Mouse (Mus musculus) MEL (cell line): ENCODE results near the gene Bnc1. TPM values are rescaled to one million over a fixed set of nuclear protein-coding genes. Genes with fewer than 3 reads are reported as not detected.

ENCODE experiments used
- DNase-seq: peaks from one replicate; pipeline ENCODE4 v3.0.0; 2011; ENCODE audit warnings: low read depth, low spot score
- H3K27ac ChIP-seq: 2 replicates; pipeline ENCODE4 v1.5.1; 2012; ENCODE audit warnings: low read depth, mild to moderate bottlenecking, control low read depth, low read length, moderate library complexity; ENCODE audit not compliant: control insufficient read depth
- H3K27me3 ChIP-seq, 2 experiments: fragments of 150-350 bp in 1 of 2; sonication (generic) in 1 of 2; 2 replicates each; pipeline ENCODE4 v1.6.1; 2012; ENCODE audit warnings: low read length in 2 of 2, mild to moderate bottlenecking in 2 of 2, improper control_type of control experiment in 1 of 2, moderate library complexity in 1 of 2; ENCODE audit not compliant: insufficient read depth in 2 of 2, control insufficient read depth in 1 of 2
- H3K36me3 ChIP-seq, 2 experiments: 2 replicates each; pipeline ENCODE4 v1.6.1; 2012 to 2014; ENCODE audit warnings: low read length in 2 of 2, improper control_type of control experiment in 1 of 2, inconsistent platforms in 1 of 2, mild to moderate bottlenecking in 1 of 2; ENCODE audit not compliant: insufficient read depth in 2 of 2, control insufficient read depth in 1 of 2
- H3K4me1 ChIP-seq, 2 experiments: fragments of 150-350 bp in 1 of 2; sonication (generic) in 1 of 2; 2 replicates each; pipeline ENCODE4 v1.6.1; 2012; ENCODE audit warnings: low read length in 2 of 2, improper control_type of control experiment in 1 of 2, mild to moderate bottlenecking in 1 of 2; ENCODE audit not compliant: insufficient read depth in 2 of 2, control insufficient read depth in 1 of 2
- H3K4me3 ChIP-seq, 2 experiments: fragments of 150-350 bp in 1 of 2; sonication (generic) in 1 of 2; 2 replicates each; pipeline ENCODE4 v1.5.1; 2012; ENCODE audit warnings: low read depth in 2 of 2, low read length in 2 of 2, mild to moderate bottlenecking in 2 of 2, moderate library complexity in 2 of 2, control low read depth in 1 of 2, improper control_type of control experiment in 1 of 2; ENCODE audit not compliant: control insufficient read depth in 1 of 2, insufficient read depth in 1 of 2
- H3K79me2 ChIP-seq: 2 replicates; pipeline ENCODE4 v1.6.1; 2012; ENCODE audit warnings: mild to moderate bottlenecking, low read length, moderate library complexity; ENCODE audit not compliant: control insufficient read depth, poor library complexity, insufficient read depth
- H3K9ac ChIP-seq: 2 replicates; pipeline ENCODE4 v1.6.1; 2012; ENCODE audit warnings: low read depth, mild to moderate bottlenecking, control low read depth, low read length, moderate library complexity; ENCODE audit not compliant: control insufficient read depth, poor library complexity, severe bottlenecking
- H3K9me3 ChIP-seq: fragments of 150-350 bp; sonication (generic); replicated peaks from 2 replicates; pipeline ENCODE4 v1.6.1; 2012; ENCODE audit warnings: mild to moderate bottlenecking, low read length, improper control_type of control experiment, moderate library complexity; ENCODE audit not compliant: insufficient read depth
- CHD2 ChIP-seq: IDR thresholded peaks from 2 replicates; pipeline ENCODE4 v1.6.1; 2011; ENCODE audit warnings: low read length, improper control_type of control experiment
- CTCF ChIP-seq, 3 experiments: IDR thresholded peaks in 2 of 3; conservative IDR thresholded peaks in 1 of 3; 2 replicates each; pipeline ENCODE4 v1.5.1; 2011 to 2012; ENCODE audit warnings: low read length in 3 of 3, low read depth in 2 of 3, mild to moderate bottlenecking in 2 of 3, improper control_type of control experiment in 1 of 3, inconsistent platforms in 1 of 3, mixed read lengths in 1 of 3, moderate library complexity in 1 of 3; ENCODE audit not compliant: control insufficient read depth in 1 of 3, insufficient read depth in 1 of 3, poor library complexity in 1 of 3, severe bottlenecking in 1 of 3
- ETS1 ChIP-seq: IDR thresholded peaks from 2 replicates; pipeline ENCODE4 v1.6.1; 2012; ENCODE audit warnings: low read depth, mild to moderate bottlenecking, inconsistent platforms, low read length, improper control_type of control experiment, moderate library complexity
- GATA1 ChIP-seq: IDR thresholded peaks from 2 replicates; pipeline ENCODE4 v1.6.1; 2011; ENCODE audit warnings: low read depth, low read length, improper control_type of control experiment
- MYB ChIP-seq: IDR thresholded peaks from 2 replicates; pipeline ENCODE4 v1.6.1; 2011; ENCODE audit warnings: mild to moderate bottlenecking, low read depth, low read length, improper control_type of control experiment
- NRF1 ChIP-seq: IDR thresholded peaks from 2 replicates; pipeline ENCODE4 v1.6.1; 2014; ENCODE audit warnings: low read depth, mild to moderate bottlenecking, inconsistent platforms, low read length, improper control_type of control experiment, moderate library complexity; ENCODE audit not compliant: poor library complexity, insufficient read depth, severe bottlenecking
- RAD21 ChIP-seq: IDR thresholded peaks from 2 replicates; pipeline ENCODE4 v1.6.1; 2011; ENCODE audit warnings: mild to moderate bottlenecking, low read depth, low read length, improper control_type of control experiment
- USF1 ChIP-seq: IDR thresholded peaks from 2 replicates; pipeline ENCODE4 v1.6.1; 2014; ENCODE audit warnings: low read depth, mild to moderate bottlenecking, inconsistent platforms, low read length, improper control_type of control experiment, moderate library complexity
- ZNF384 ChIP-seq: IDR thresholded peaks from 2 replicates; pipeline ENCODE4 v1.6.1; 2012; ENCODE audit warnings: low read depth, mild to moderate bottlenecking, inconsistent platforms, low read length, improper control_type of control experiment
- polyA plus RNA-seq, 2 experiments: library from polyadenylated mRNA; stranded (reverse) in 1 of 2; unstranded in 1 of 2; fragments of >175 nt in 1 of 2; fragments of >200 nt in 1 of 2; gene quantifications; 2 replicates each; pipeline versions ENCODE4 v1.2.1 to v1.2.4; 2012; ENCODE audit warnings: low replicate concordance in 2 of 2, low read depth in 1 of 2; ENCODE audit not compliant: insufficient read length in 2 of 2, insufficient read depth in 1 of 2, missing spikeins in 1 of 2
- total RNA-seq: library from RNA; depleted of rRNA; stranded (reverse); fragments of 300-350 nt; gene quantifications from 2 replicates; pipeline ENCODE4 v1.2.3, GENCODE M21; 2012

The Bnc1 gene
- total and polyA plus RNA-seq, 3 experiments = not detected

DNA sequence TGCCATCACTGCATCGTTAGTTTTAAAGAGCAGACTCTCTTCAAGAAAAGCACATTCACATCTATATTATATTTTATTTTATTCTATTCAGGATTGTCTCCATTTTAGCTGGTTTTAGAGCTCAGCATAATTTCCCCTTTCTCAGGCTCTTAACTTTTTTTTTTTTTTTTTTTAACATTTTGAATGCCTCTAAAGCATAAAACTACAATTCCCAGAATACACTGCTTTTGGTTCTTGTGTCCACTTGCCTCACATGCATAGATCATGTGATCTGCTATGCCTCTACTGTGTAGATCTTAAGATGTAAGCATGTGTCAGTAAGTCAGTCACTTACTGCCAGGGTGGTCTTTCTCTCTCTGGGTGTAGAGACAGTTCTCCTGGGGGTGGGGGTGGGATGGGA lies 30.3 kb upstream of the Bnc1 start:
- no peaks in the 10 kb centered on the region for H3K79me2 ChIP-seq
- no peak for TF ChIP-seq ZNF384
- peak; percentile 38; the same call in 1 of the 2 replicates for TF ChIP-seq USF1
- TF ChIP-seq, all 39 proteins: peak for 1
- DNase-seq = no peak
- no peak overlapping the region for H3K9ac ChIP-seq
- H3K4me1 ChIP-seq = no peaks in the 10 kb centered on the region
- no peaks in the 10 kb centered on the region for H3K9me3 ChIP-seq
- no peak overlapping the region for H3K4me3 ChIP-seq
- H3K27ac ChIP-seq = no peak overlapping the region
- H3K36me3 ChIP-seq = no peaks in the 10 kb centered on the region
- H3K27me3 ChIP-seq = no peaks in the 10 kb centered on the region

DNA sequence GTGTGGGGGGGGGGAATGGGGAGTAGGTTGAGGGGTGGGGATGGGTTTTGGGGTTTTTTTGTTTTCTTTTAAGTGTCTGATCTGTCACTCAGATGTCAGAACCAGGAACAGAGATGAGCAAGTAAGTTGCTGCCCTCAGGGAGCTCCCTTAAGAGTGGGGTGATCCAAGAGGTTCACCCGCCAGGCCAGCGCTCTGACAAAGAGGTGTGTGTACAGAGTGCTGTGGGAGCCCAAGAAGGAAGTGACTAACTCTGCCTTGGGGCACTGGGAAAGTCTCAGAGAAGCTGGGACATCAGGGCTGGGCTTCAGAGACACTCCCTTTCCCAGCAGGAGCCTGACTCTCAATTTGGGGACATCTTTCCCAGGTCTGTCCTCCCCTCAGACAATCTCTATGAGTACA lies 25.9 kb upstream of the Bnc1 start:
- Histone ChIP-seq H3K36me3 (no peaks in the 10 kb centered on the region), H3K9ac (no peak overlapping the region), H3K4me3 (no peak overlapping the region), H3K27me3 (no peaks in the 10 kb centered on the region), H3K9me3 (no peaks in the 10 kb centered on the region), H3K79me2 (no peaks in the 10 kb centered on the region), H3K27ac (no peak overlapping the region), H3K4me1 (no peaks in the 10 kb centered on the region)
- no peak for DNase-seq
- TF ChIP-seq CHD2 (no peak), MYB (no peak), NRF1 (no peak)

DNA sequence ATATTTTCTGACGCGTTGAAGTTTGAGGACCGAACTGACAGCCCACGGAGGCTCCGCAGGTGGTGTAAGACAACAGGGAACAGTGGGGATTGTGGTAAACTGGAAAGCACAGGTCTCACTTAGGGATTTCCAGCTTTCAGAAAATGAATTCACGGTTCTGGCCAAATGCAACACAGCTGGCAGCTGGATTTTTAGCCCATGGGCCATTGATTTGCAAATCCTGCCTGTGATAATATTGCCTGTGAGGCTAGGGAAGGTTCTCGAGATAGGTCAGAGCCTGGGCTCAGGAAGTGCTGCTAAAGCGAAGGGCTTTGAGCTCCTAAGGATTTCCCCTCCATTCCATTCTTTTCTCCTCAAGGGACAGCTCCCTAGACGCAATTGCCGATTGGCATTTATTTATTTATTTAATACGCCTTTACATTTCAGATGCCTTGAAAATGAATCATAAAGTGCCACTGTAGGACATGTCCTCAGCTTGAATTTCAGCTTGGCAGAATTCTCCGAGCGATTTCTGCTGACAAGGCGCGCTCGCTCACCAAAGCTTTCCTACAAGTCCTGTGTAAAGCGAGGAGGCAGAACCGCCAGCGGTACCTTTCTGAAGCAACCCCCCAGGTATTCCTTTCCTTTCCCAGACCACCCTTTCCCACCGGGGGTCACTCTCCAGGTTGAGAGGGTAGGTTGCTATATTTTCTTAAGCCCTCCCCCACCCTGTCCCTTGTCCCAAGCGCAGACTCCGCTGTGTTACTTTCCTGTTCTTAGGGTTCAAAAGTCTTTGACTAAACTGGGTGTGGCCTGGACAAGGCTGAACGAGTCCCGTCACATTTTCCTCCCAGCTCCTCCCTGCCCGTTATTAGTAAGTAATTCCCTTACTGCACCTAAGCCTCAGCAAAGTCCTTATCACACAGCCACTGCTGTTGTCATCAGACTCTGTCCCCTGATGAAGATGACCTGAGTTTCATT lies 24.9 kb upstream of the Bnc1 start:
- no peak for TF ChIP-seq ETS1
- TF ChIP-seq GATA1 = no peak
- TF ChIP-seq USF1 = no peak
- TF ChIP-seq RAD21 = no peak
- TF ChIP-seq CTCF (IDR thresholded peaks at IDR 0.05 in 2 of 3, conservative IDR thresholded peaks at IDR 0.05 in 1 of 3; ENCODE audit: control insufficient read depth in 1 of 3, insufficient read depth in 1 of 3, low read depth in 2 of 3, low read length in 3 of 3, poor library complexity in 1 of 3, severe bottlenecking in 1 of 3) = no peak
- TF ChIP-seq CHD2 = no peak
- no peaks in the 10 kb centered on the region for H3K36me3 ChIP-seq
- no peak for DNase-seq
- H3K27ac ChIP-seq = no peak overlapping the region
- no peaks in the 10 kb centered on the region for H3K27me3 ChIP-seq
- no peaks in the 10 kb centered on the region for H3K79me2 ChIP-seq
- no peak overlapping the region for H3K4me3 ChIP-seq
- no peaks in the 10 kb centered on the region for H3K4me1 ChIP-seq
- H3K9me3 ChIP-seq = no peaks in the 10 kb centered on the region
- H3K9ac ChIP-seq = no peak overlapping the region
